Mouse (Mus musculus) heart, embryonic 12.5 days (tissue): Measurements from ENCODE around the gene Pigk. TPM values are rescaled to one million over a fixed set of nuclear protein-coding genes. Genes with fewer than 3 reads are reported as not detected.

Source experiments
- ATAC-seq: fragments of 200-750 bp; cut with Nextera tagmentation; 2 replicates; pipeline ENCODE4 v1.8.0; 2017; ENCODE audit warnings: moderate TSS enrichment, moderate library complexity; ENCODE audit not compliant: insufficient number of reproducible peaks, low FRiP score
- H3K27ac ChIP-seq: fragments of 300-500 bp; sonication (generic); 2 replicates; pipeline ENCODE4 v1.5.1; 2016; ENCODE audit warnings: mild to moderate bottlenecking, moderate library complexity; ENCODE audit not compliant: poor library complexity, severe bottlenecking
- H3K27me3 ChIP-seq: fragments of 300-500 bp; sonication (generic); replicated peaks from 2 replicates; pipeline ENCODE4 v1.6.1; 2016; ENCODE audit warnings: mild to moderate bottlenecking, moderate library complexity
- H3K36me3 ChIP-seq: fragments of 300-500 bp; sonication (generic); 2 replicates; pipeline ENCODE4 v1.6.1; 2016; ENCODE audit warnings: mild to moderate bottlenecking, moderate library complexity
- H3K4me1 ChIP-seq: fragments of 300-500 bp; sonication (generic); replicated peaks from 2 replicates; pipeline ENCODE4 v1.6.1; 2016; ENCODE audit warnings: mild to moderate bottlenecking
- H3K4me2 ChIP-seq: fragments of 300-500 bp; sonication (generic); 2 replicates; pipeline ENCODE4 v1.6.1; 2016; ENCODE audit warnings: mild to moderate bottlenecking, moderate library complexity
- H3K4me3 ChIP-seq: fragments of 300-500 bp; sonication (generic); 2 replicates; pipeline ENCODE4 v1.5.1; 2016; ENCODE audit warnings: mild to moderate bottlenecking
- H3K9ac ChIP-seq: fragments of 300-500 bp; sonication (generic); 2 replicates; pipeline ENCODE4 v1.6.1; 2016; ENCODE audit warnings: mild to moderate bottlenecking, moderate library complexity
- H3K9me3 ChIP-seq: fragments of 300-500 bp; sonication (generic); replicated peaks from 2 replicates; pipeline ENCODE4 v1.6.1; 2016; ENCODE audit warnings: mild to moderate bottlenecking, moderate library complexity
- WGBS: fragments of 180-500 bp; shearing (Covaris S2); methylation state at CpG from one replicate; pipeline ENCODE4 v1.1.7; 2016; 5-methylcytosine and 5-hydroxymethylcytosine counted together
- polyA plus RNA-seq: library from polyadenylated mRNA; unstranded; fragments of >200 nt; fragmentation: Nextera tagmentation; extraction: Ambion mirVana; gene quantifications from 2 replicates; pipeline ENCODE4 v1.2.1, GENCODE M21; 2016

The Pigk gene
- polyA plus RNA-seq, 1 experiment from 2014 or later = 41.7 TPM

GRCm38 (mm10) chr3:152733011-152733410, 19.1 kb downstream of the Pigk start:
- Histone ChIP-seq H3K36me3 (0 out of 2 replicates have a peak, but pooled peaks cover 1% of the 10 kb centered on the region), H3K4me2 (no peak overlapping the region), H3K4me3 (no peak overlapping the region), H3K9ac (no peak overlapping the region), H3K27me3 (no peaks in the 10 kb centered on the region), H3K4me1 (peaks cover 18% of the 10 kb centered on the region), H3K27ac (no peak overlapping the region), H3K9me3 (no peaks in the 10 kb centered on the region)
- ATAC-seq = no peak
- WGBS = 92% methylated on average over 4 of the region's 4 CpGs

GRCm38 (mm10) chr3:152733513-152733912, 19.6 kb downstream of the Pigk start:
- H3K9me3 ChIP-seq = no peaks in the 10 kb centered on the region

GRCm38 (mm10) chr3:152734100-152734499, 20.2 kb downstream of the Pigk start:
- Histone ChIP-seq H3K27ac (no peak overlapping the region), H3K9me3 (no peaks in the 10 kb centered on the region), H3K27me3 (no peaks in the 10 kb centered on the region), H3K4me2 (no peak overlapping the region), H3K4me3 (no peak overlapping the region), H3K36me3 (0 out of 2 replicates have a peak, but pooled peaks cover 5% of the 10 kb centered on the region), H3K9ac (no peak overlapping the region), H3K4me1 (peaks cover 18% of the 10 kb centered on the region)
- WGBS = 73% methylated on average over 11 of the region's 11 CpGs
- ATAC-seq = no peak

More at GRCm38 (mm10) chr3:152733513-152733912, 19.6 kb downstream of the Pigk start:
- Histone ChIP-seq H3K36me3 (0 out of 2 replicates have a peak, but pooled peaks cover 5% of the 10 kb centered on the region), H3K4me2 (no peak overlapping the region), H3K9ac (no peak overlapping the region), H3K4me3 (no peak overlapping the region), H3K27me3 (no peaks in the 10 kb centered on the region), H3K27ac (no peak overlapping the region), H3K4me1 (peaks cover 18% of the 10 kb centered on the region)
- ATAC-seq = no peak

- ATAC-seq = no peak
- H3K27ac ChIP-seq = no peak overlapping the region
- H3K27me3 ChIP-seq = no peaks in the 10 kb centered on the region
- H3K4me1 ChIP-seq = peaks cover 18% of the 10 kb centered on the region
- no peaks in the 10 kb centered on the region for H3K9me3 ChIP-seq
- no peak overlapping the region for H3K9ac ChIP-seq
- WGBS = 53% methylated on average over 10 of the region's 10 CpGs
- 0 out of 2 replicates have a peak, but pooled peaks cover 5% of the 10 kb centered on the region for H3K36me3 ChIP-seq
- no peak overlapping the region for H3K4me2 ChIP-seq
- H3K4me3 ChIP-seq = no peak overlapping the region
These were observed 21.8 kb downstream of the Pigk start for GRCm38 (mm10) chr3:152735601-152736250.

- H3K36me3 ChIP-seq = peaks cover 9% of the 10 kb centered on the region
These were observed 30.4 kb downstream of the Pigk start for GRCm38 (mm10) chr3:152744301-152744700.

GRCm38 (mm10) chr3:152745611-152746010, 31.7 kb downstream of the Pigk start:
- Histone ChIP-seq H3K27me3 (no peaks in the 10 kb centered on the region), H3K4me1 (no peaks in the 10 kb centered on the region), H3K36me3 (peaks cover 9% of the 10 kb centered on the region), H3K4me2 (no peak overlapping the region), H3K27ac (no peak overlapping the region), H3K9me3 (no peaks in the 10 kb centered on the region), H3K9ac (no peak overlapping the region), H3K4me3 (no peak overlapping the region)
- ATAC-seq = no peak
- WGBS = 90% methylated on average over 9 of the region's 9 CpGs

More at GRCm38 (mm10) chr3:152744301-152744700, 30.4 kb downstream of the Pigk start:
- Histone ChIP-seq H3K9ac (no peak overlapping the region), H3K27ac (no peak overlapping the region), H3K4me2 (no peak overlapping the region), H3K4me3 (no peak overlapping the region), H3K4me1 (no peaks in the 10 kb centered on the region), H3K9me3 (no peaks in the 10 kb centered on the region), H3K27me3 (no peaks in the 10 kb centered on the region)
- 88% methylated on average over 12 of the region's 12 CpGs for WGBS
- no peak for ATAC-seq

- no peak overlapping the region for H3K4me3 ChIP-seq
- WGBS = 26% methylated on average over 3 of the region's 3 CpGs
- H3K36me3 ChIP-seq = peaks cover 11% of the 10 kb centered on the region
- H3K4me1 ChIP-seq = no peaks in the 10 kb centered on the region
- ATAC-seq = no peak
- H3K9ac ChIP-seq = no peak overlapping the region
- H3K4me2 ChIP-seq = no peak overlapping the region
- no peaks in the 10 kb centered on the region for H3K9me3 ChIP-seq
- H3K27me3 ChIP-seq = no peaks in the 10 kb centered on the region
- H3K27ac ChIP-seq = no peak overlapping the region
These were observed 35.6 kb downstream of the Pigk start for GRCm38 (mm10) chr3:152749461-152749871.

- Histone ChIP-seq H3K4me3 (no peak overlapping the region), H3K36me3 (peaks cover 11% of the 10 kb centered on the region), H3K9ac (no peak overlapping the region), H3K27ac (no peak overlapping the region), H3K27me3 (no peaks in the 10 kb centered on the region), H3K4me2 (no peak overlapping the region), H3K4me1 (no peaks in the 10 kb centered on the region), H3K9me3 (no peaks in the 10 kb centered on the region)
- WGBS = 60% methylated on average over 2 of the region's 2 CpGs
- ATAC-seq = no peak
These were observed 36.0 kb downstream of the Pigk start for GRCm38 (mm10) chr3:152749881-152750280.

GRCm38 (mm10) chr3:152752911-152753310, 39.0 kb downstream of the Pigk start:
- 100% methylated on average over 1 of the region's 1 CpGs for WGBS
- Histone ChIP-seq H3K27me3 (no peaks in the 10 kb centered on the region), H3K36me3 (peaks cover 8% of the 10 kb centered on the region), H3K9me3 (no peaks in the 10 kb centered on the region), H3K4me3 (no peak overlapping the region), H3K9ac (no peak overlapping the region), H3K27ac (no peak overlapping the region), H3K4me1 (peaks cover 26% of the 10 kb centered on the region), H3K4me2 (no peak overlapping the region)
- ATAC-seq = no peak

- no peaks in the 10 kb centered on the region for H3K9me3 ChIP-seq
- no peak overlapping the region for H3K4me2 ChIP-seq
- no peak overlapping the region for H3K9ac ChIP-seq
- WGBS = 83% methylated on average over 4 of the region's 4 CpGs
- peaks cover 8% of the 10 kb centered on the region for H3K36me3 ChIP-seq
- H3K27ac ChIP-seq = no peak overlapping the region
- no peak for ATAC-seq
- no peak overlapping the region for H3K4me3 ChIP-seq
- peaks cover 29% of the 10 kb centered on the region for H3K4me1 ChIP-seq
- no peaks in the 10 kb centered on the region for H3K27me3 ChIP-seq
These were observed 39.4 kb downstream of the Pigk start for GRCm38 (mm10) chr3:152753345-152753744.

GRCm38 (mm10) chr3:152753920-152754764, 40.2 kb downstream of the Pigk start:
- Histone ChIP-seq H3K36me3 (peaks cover 8% of the 10 kb centered on the region), H3K27ac (no peak overlapping the region), H3K4me1 (peaks cover 37% of the 10 kb centered on the region), H3K4me3 (no peak overlapping the region), H3K9ac (no peak overlapping the region), H3K4me2 (no peak overlapping the region), H3K9me3 (no peaks in the 10 kb centered on the region), H3K27me3 (no peaks in the 10 kb centered on the region)
- 79% methylated on average over 14 of the region's 14 CpGs for WGBS
- no peak for ATAC-seq
